Mouse (Mus musculus) heart, adult 2 months (tissue): ENCODE measurements around the gene Cd7.

Source experiments
- CTCF ChIP-seq: fragments of 200-600 bp; IDR thresholded peaks from 2 replicates; pipeline ENCODE4 v1.8.1; 2022; ENCODE audit warnings: antibody characterized with exemption, mild to moderate bottlenecking, moderate library complexity
- POLR2A ChIP-seq: fragments of 200-500 bp; IDR thresholded peaks from 2 replicates; pipeline ENCODE4 v1.6.1; 2011; ENCODE audit warnings: mild to moderate bottlenecking, low read depth, low read length, control low read depth; ENCODE audit not compliant: insufficient read depth

DNA sequence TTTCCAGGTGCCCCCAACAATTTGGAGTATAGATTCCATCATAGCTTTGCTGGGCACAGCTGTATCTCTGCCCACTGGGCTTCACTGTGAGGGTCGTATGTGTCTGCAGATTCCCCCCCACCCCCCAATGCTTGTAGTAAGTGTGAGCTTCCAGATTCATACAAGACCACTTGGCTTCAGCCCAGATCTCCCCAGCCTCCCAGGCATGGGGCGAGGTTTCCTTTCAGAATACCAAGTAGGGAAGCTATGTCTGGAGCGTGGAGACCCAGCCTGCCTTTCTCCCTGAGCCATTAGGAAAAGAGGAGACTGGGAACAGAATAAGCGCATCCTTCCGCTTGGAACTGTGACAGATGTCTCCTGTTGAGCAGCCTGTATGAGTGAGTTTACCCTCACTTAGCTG lies 45.6 kb downstream of the Cd7 start:
- no peak for TF ChIP-seq POLR2A
- TF ChIP-seq CTCF: no peak
